Mouse (Mus musculus): ENCODE results near the gene Npb. TPM values are rescaled to one million over a fixed set of nuclear protein-coding genes. Genes with fewer than 3 reads are reported as not detected.

The Npb gene
- total RNA-seq, 1 experiment = 0.94 TPM

- H3K9ac ChIP-seq (ENCODE audit: insufficient read depth, low read depth, low read length, poor library complexity, severe bottlenecking) = peak overlapping the region; percentile 61
- TF ChIP-seq MAFK (IDR thresholded peaks at IDR 0.05; ENCODE audit: insufficient read depth, low read depth, low read length) = peak; percentile 98
- TF ChIP-seq CHD2 (IDR thresholded peaks at IDR 0.05; ENCODE audit: low read depth, low read length) = no peak
- no peak for TF ChIP-seq HCFC1 (IDR thresholded peaks at IDR 0.05; ENCODE audit: borderline replicate concordance, insufficient read depth, low read length)
- no peak for TF ChIP-seq ZNF384 (IDR thresholded peaks at IDR 0.05; ENCODE audit: low read depth, low read length)
- TF ChIP-seq ZC3H11A (IDR thresholded peaks at IDR 0.05; ENCODE audit: borderline replicate concordance, low read depth, low read length) = no peak
- H3K36me3 ChIP-seq (ENCODE audit: control insufficient read depth, insufficient read depth, low read length, poor library complexity, severe bottlenecking) = peaks cover 23% of the 10 kb centered on the region
- peaks cover 4 to 33% of the 10 kb centered on the region in 2 experiments for H3K4me1 ChIP-seq (ENCODE audit: control insufficient read depth in 2 of 2, insufficient read depth in 2 of 2, low read length in 2 of 2, poor library complexity in 1 of 2)
- in situ Hi-C loops (cut with MboI; ENCODE audit: low sequenced_read_pairs in 2 of 2, unreplicated experiment in 2 of 2) = no loop called here
- no peak for DNase-seq (ENCODE audit: low read depth, low spot score)
- H3K4me3 ChIP-seq (ENCODE audit: insufficient read depth in 1 of 2, low read depth in 1 of 2, low read length in 2 of 2, poor library complexity in 1 of 2, severe bottlenecking in 1 of 2) = peak overlapping the region; percentile 26 to 45; a peak in 3 of 4 replicates
- H3K27ac ChIP-seq (ENCODE audit: insufficient read depth, low read depth, low read length, poor library complexity, severe bottlenecking) = peak overlapping the region; percentile 56
- H3K9me3 ChIP-seq (ENCODE audit: control insufficient read depth, insufficient read depth, low read depth, low read length) = no peaks in the 10 kb centered on the region
Measured at GRCm38 (mm10) chr11:120629911-120630310, 21.6 kb downstream of the Npb start.

DNA sequence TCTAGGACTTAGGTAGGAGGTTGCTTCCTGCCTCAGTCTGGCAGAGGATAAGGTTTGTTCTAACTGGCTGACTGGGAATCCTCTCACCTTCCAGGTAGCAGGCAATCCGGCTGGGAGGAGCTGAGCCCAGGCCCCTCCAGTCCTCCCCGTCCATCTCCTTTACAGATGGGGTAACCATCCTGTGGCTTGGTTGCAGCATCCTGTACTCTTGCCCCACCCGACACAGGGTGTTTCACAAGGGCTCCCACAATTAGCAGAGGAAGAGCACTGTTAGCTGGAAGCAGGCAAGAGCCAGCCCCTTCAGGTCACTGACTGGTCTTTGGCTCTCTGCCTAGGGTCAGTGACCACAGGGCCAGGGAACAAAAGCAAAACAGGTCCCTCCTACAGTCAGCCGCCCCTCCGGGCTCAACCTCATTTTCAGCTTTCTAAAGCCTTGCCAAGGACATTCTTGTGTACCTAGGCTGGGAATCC is 22.2 kb downstream of the Npb start:
- DNase-seq (ENCODE audit: low read depth, low spot score) = no peak

GRCm38 (mm10) chr11:120630881-120631725 is 22.8 kb downstream of the Npb start:
- in situ Hi-C loops (cut with MboI; ENCODE audit: low sequenced_read_pairs in 2 of 2, unreplicated experiment in 2 of 2) = no loop called here
- Histone ChIP-seq H3K9me3 (ENCODE audit: control insufficient read depth, insufficient read depth, low read depth, low read length) (no peaks in the 10 kb centered on the region), H3K4me3 (ENCODE audit: insufficient read depth in 1 of 2, low read depth in 1 of 2, low read length in 2 of 2, poor library complexity in 1 of 2, severe bottlenecking in 1 of 2) (no peak overlapping the region; a peak in 1 of 4 replicates), H3K4me1 (ENCODE audit: control insufficient read depth in 2 of 2, insufficient read depth in 2 of 2, low read length in 2 of 2, poor library complexity in 1 of 2) (peaks cover 4 to 35% of the 10 kb centered on the region in 2 experiments), H3K27ac (ENCODE audit: insufficient read depth, low read depth, low read length, poor library complexity, severe bottlenecking) (no peak overlapping the region), H3K36me3 (ENCODE audit: control insufficient read depth, insufficient read depth, low read length, poor library complexity, severe bottlenecking) (peaks cover 23% of the 10 kb centered on the region), H3K9ac (ENCODE audit: insufficient read depth, low read depth, low read length, poor library complexity, severe bottlenecking) (peak overlapping the region; percentile 61; the same call in 1 of the 2 replicates)
- TF ChIP-seq ZC3H11A (IDR thresholded peaks at IDR 0.05; ENCODE audit: borderline replicate concordance, low read depth, low read length) = no peak
- TF ChIP-seq HCFC1 (IDR thresholded peaks at IDR 0.05; ENCODE audit: borderline replicate concordance, insufficient read depth, low read length) = no peak
- no peak for TF ChIP-seq ZNF384 (IDR thresholded peaks at IDR 0.05; ENCODE audit: low read depth, low read length)
- no peak for TF ChIP-seq CHD2 (IDR thresholded peaks at IDR 0.05; ENCODE audit: low read depth, low read length)
- TF ChIP-seq MAFK (IDR thresholded peaks at IDR 0.05; ENCODE audit: insufficient read depth, low read depth, low read length) = no peak
- DNase-seq (ENCODE audit: low read depth, low spot score) = no peak

More for the DNA sequence above, 22.2 kb downstream of the Npb start:
- in situ Hi-C loops (cut with MboI; ENCODE audit: low sequenced_read_pairs in 2 of 2, unreplicated experiment in 2 of 2) = no loop called here
- H3K4me1 ChIP-seq (ENCODE audit: control insufficient read depth in 2 of 2, insufficient read depth in 2 of 2, low read length in 2 of 2, poor library complexity in 1 of 2) = peaks cover 4 to 33% of the 10 kb centered on the region in 2 experiments
- peaks cover 23% of the 10 kb centered on the region for H3K36me3 ChIP-seq (ENCODE audit: control insufficient read depth, insufficient read depth, low read length, poor library complexity, severe bottlenecking)
- H3K9me3 ChIP-seq (ENCODE audit: control insufficient read depth, insufficient read depth, low read depth, low read length) = no peaks in the 10 kb centered on the region
- peak overlapping the region; percentile 56 for H3K27ac ChIP-seq (ENCODE audit: insufficient read depth, low read depth, low read length, poor library complexity, severe bottlenecking)
- TF ChIP-seq HCFC1 (IDR thresholded peaks at IDR 0.05; ENCODE audit: borderline replicate concordance, insufficient read depth, low read length) = no peak
- no peak for TF ChIP-seq CHD2 (IDR thresholded peaks at IDR 0.05; ENCODE audit: low read depth, low read length)
- TF ChIP-seq ZC3H11A (IDR thresholded peaks at IDR 0.05; ENCODE audit: borderline replicate concordance, low read depth, low read length) = no peak
- no peak for TF ChIP-seq ZNF384 (IDR thresholded peaks at IDR 0.05; ENCODE audit: low read depth, low read length)
- no peak for TF ChIP-seq MAFK (IDR thresholded peaks at IDR 0.05; ENCODE audit: insufficient read depth, low read depth, low read length)
- H3K9ac ChIP-seq (ENCODE audit: insufficient read depth, low read depth, low read length, poor library complexity, severe bottlenecking) = peak overlapping the region; percentile 61
- H3K4me3 ChIP-seq (ENCODE audit: insufficient read depth in 1 of 2, low read depth in 1 of 2, low read length in 2 of 2, poor library complexity in 1 of 2, severe bottlenecking in 1 of 2) = peak overlapping the region; percentile 26 to 45; a peak in 3 of 4 replicates

GRCm38 (mm10) chr11:120631726-120632448 is 23.6 kb downstream of the Npb start:
- Histone ChIP-seq H3K9ac (ENCODE audit: insufficient read depth, low read depth, low read length, poor library complexity, severe bottlenecking) (peak overlapping the region; percentile 98), H3K4me1 (ENCODE audit: control insufficient read depth in 2 of 2, insufficient read depth in 2 of 2, low read length in 2 of 2, poor library complexity in 1 of 2) (peaks cover 4 to 36% of the 10 kb centered on the region in 2 experiments), H3K27ac (ENCODE audit: insufficient read depth, low read depth, low read length, poor library complexity, severe bottlenecking) (0 out of 2 replicates have a peak overlapping the region, but pooled peaks have one; percentile 96), H3K4me3 (ENCODE audit: insufficient read depth in 1 of 2, low read depth in 1 of 2, low read length in 2 of 2, poor library complexity in 1 of 2, severe bottlenecking in 1 of 2) (peak overlapping the region; percentile 95 to 97), H3K9me3 (ENCODE audit: control insufficient read depth, insufficient read depth, low read depth, low read length) (no peaks in the 10 kb centered on the region), H3K36me3 (ENCODE audit: control insufficient read depth, insufficient read depth, low read length, poor library complexity, severe bottlenecking) (peaks cover 20% of the 10 kb centered on the region)
- TF ChIP-seq HCFC1 (IDR thresholded peaks at IDR 0.05; ENCODE audit: borderline replicate concordance, insufficient read depth, low read length) (no peak), MAFK (IDR thresholded peaks at IDR 0.05; ENCODE audit: insufficient read depth, low read depth, low read length) (0 out of 2 replicates have a peak, but pooled peaks have one; percentile 5)
- in situ Hi-C loops (cut with MboI; ENCODE audit: low sequenced_read_pairs in 2 of 2, unreplicated experiment in 2 of 2) = no loop called here
- no peak for DNase-seq (ENCODE audit: low read depth, low spot score)
